Mouse (Mus musculus): ENCODE measurements around the gene Arel1. TPM values are rescaled to one million over a fixed set of nuclear protein-coding genes. Genes with fewer than 3 reads are reported as not detected.

The Arel1 gene
- total RNA-seq, 2 experiments from 2014 or later = 22.0 to 34.3 TPM

GRCm38 (mm10) chr12:84950763-84951162 lies 19.9 kb downstream of the Arel1 start:
- no peak for ATAC-seq (ENCODE audit: poor library complexity, severe bottlenecking)

- no peak for ATAC-seq (ENCODE audit: poor library complexity, severe bottlenecking)
These were observed 22.0 kb downstream of the Arel1 start for GRCm38 (mm10) chr12:84948584-84949285.

- ATAC-seq (ENCODE audit: poor library complexity, severe bottlenecking) = no peak
These were observed 22.7 kb downstream of the Arel1 start for GRCm38 (mm10) chr12:84947894-84948583.

- ATAC-seq (ENCODE audit: poor library complexity, severe bottlenecking) = no peak
These were observed 25.7 kb downstream of the Arel1 start for GRCm38 (mm10) chr12:84944813-84945553.

- ATAC-seq (ENCODE audit: poor library complexity, severe bottlenecking) = no peak
These were observed 26.4 kb downstream of the Arel1 start for GRCm38 (mm10) chr12:84944150-84944812.

GRCm38 (mm10) chr12:84943006-84943952 lies 27.4 kb downstream of the Arel1 start:
- no peak for ATAC-seq (ENCODE audit: poor library complexity, severe bottlenecking)

GRCm38 (mm10) chr12:84941717-84942116 lies 29.0 kb downstream of the Arel1 start:
- no peak for ATAC-seq (ENCODE audit: poor library complexity, severe bottlenecking)

- no peak for ATAC-seq (ENCODE audit: poor library complexity, severe bottlenecking)
These were observed 30.4 kb downstream of the Arel1 start for GRCm38 (mm10) chr12:84940343-84940742.

- no peak for ATAC-seq (ENCODE audit: poor library complexity, severe bottlenecking)
These were observed 31.6 kb downstream of the Arel1 start for GRCm38 (mm10) chr12:84939117-84939516.

- ATAC-seq (ENCODE audit: poor library complexity, severe bottlenecking) = no peak
These were observed 35.4 kb downstream of the Arel1 start for GRCm38 (mm10) chr12:84935343-84935742.

GRCm38 (mm10) chr12:84932210-84932609 lies 38.5 kb downstream of the Arel1 start:
- ATAC-seq (ENCODE audit: poor library complexity, severe bottlenecking) = no peak

GRCm38 (mm10) chr12:84926542-84926941 lies 44.2 kb downstream of the Arel1 start:
- no peak for ATAC-seq (ENCODE audit: poor library complexity, severe bottlenecking)

GRCm38 (mm10) chr12:84924324-84924723 lies 46.4 kb downstream of the Arel1 start:
- ATAC-seq (ENCODE audit: poor library complexity, severe bottlenecking) = no peak

- no peak for ATAC-seq (ENCODE audit: poor library complexity, severe bottlenecking)
These were observed 48.8 kb downstream of the Arel1 start for GRCm38 (mm10) chr12:84921881-84922419.

GRCm38 (mm10) chr12:84918809-84919208 lies 51.9 kb downstream of the Arel1 start:
- no peak for ATAC-seq (ENCODE audit: poor library complexity, severe bottlenecking)

GRCm38 (mm10) chr12:84917799-84918198 lies 52.9 kb downstream of the Arel1 start:
- ATAC-seq (ENCODE audit: poor library complexity, severe bottlenecking) = no peak

- ATAC-seq (ENCODE audit: poor library complexity, severe bottlenecking) = no peak
These were observed 55.7 kb downstream of the Arel1 start for GRCm38 (mm10) chr12:84914959-84915358.

- no peak for ATAC-seq (ENCODE audit: poor library complexity, severe bottlenecking)
These were observed 58.0 kb downstream of the Arel1 start for GRCm38 (mm10) chr12:84912652-84913104.

- no peak for ATAC-seq (ENCODE audit: poor library complexity, severe bottlenecking)
These were observed 59.1 kb downstream of the Arel1 start for GRCm38 (mm10) chr12:84911640-84912039.

- no peak for ATAC-seq (ENCODE audit: poor library complexity, severe bottlenecking)
These were observed 60.6 kb downstream of the Arel1 start for GRCm38 (mm10) chr12:84910066-84910465.

Measured in megakaryocyte, adult 5-6 weeks (primary cell).